Mouse (Mus musculus): ENCODE results near the gene Apela. TPM values are rescaled to one million over a fixed set of nuclear protein-coding genes. Genes with fewer than 3 reads are reported as not detected.
"Not testable (repeated sequence)": the region's sequence is repeated elsewhere in the genome, so short reads cannot be mapped to it uniquely, and the experiment has no call there.

The Apela gene
- polyA plus RNA-seq, 1 experiment from 2014 or later = 0.58 TPM

- TF ChIP-seq EP300 (IDR thresholded peaks at IDR 0.05) (no peak), CTCF (IDR thresholded peaks at IDR 0.05) (no peak)
- no peak overlapping the region for H3K4me3 ChIP-seq (ENCODE audit: low read depth, low read length)
- no peak overlapping the region for H3K4me2 ChIP-seq (replicated peaks; ENCODE audit: low read depth, low read length)
- H3K36me3 ChIP-seq (ENCODE audit: insufficient read depth, low read length) = no peaks in the 10 kb centered on the region
- H3K27me3 ChIP-seq (replicated peaks; ENCODE audit: insufficient read depth, low read length) = no peaks in the 10 kb centered on the region
- H3K4me1 ChIP-seq (ENCODE audit: insufficient read depth, low read depth, low read length) = no peaks in the 10 kb centered on the region; the same call in 1 of the 2 replicates
- no peak for DNase-seq (ENCODE audit: low spot score)
- no peak overlapping the region for H3K9ac ChIP-seq (replicated peaks; ENCODE audit: low read depth)
- 100% methylated on average over 1 of the region's 1 CpGs for WGBS
- ATAC-seq = no peak
- no peaks in the 10 kb centered on the region for H3K9me3 ChIP-seq (ENCODE audit: low read length)
- H3K27ac ChIP-seq (ENCODE audit: low read length) = no peak overlapping the region
These were observed 5.0 kb downstream of the Apela start for GRCm38 (mm10) chr8:65032107-65032506.

GRCm38 (mm10) chr8:65030735-65031485, 6.2 kb downstream of the Apela start:
- Histone ChIP-seq H3K4me3 (ENCODE audit: low read depth, low read length) (no peak overlapping the region), H3K27ac (ENCODE audit: low read length) (no peak overlapping the region), H3K9ac (replicated peaks; ENCODE audit: low read depth) (no peak overlapping the region), H3K4me1 (ENCODE audit: insufficient read depth, low read depth, low read length) (no peaks in the 10 kb centered on the region), H3K9me3 (ENCODE audit: low read length) (no peaks in the 10 kb centered on the region), H3K27me3 (replicated peaks; ENCODE audit: insufficient read depth, low read length) (no peaks in the 10 kb centered on the region), H3K36me3 (ENCODE audit: insufficient read depth, low read length) (no peaks in the 10 kb centered on the region), H3K4me2 (replicated peaks; ENCODE audit: low read depth, low read length) (no peak overlapping the region)
- DNase-seq (ENCODE audit: low spot score) (no peak), ATAC-seq (no peak)
- no peak for TF ChIP-seq CTCF (IDR thresholded peaks at IDR 0.05)
- WGBS = 65% methylated on average over 4 of the region's 4 CpGs

GRCm38 (mm10) chr8:65029776-65030175, 7.4 kb downstream of the Apela start:
- H3K27me3 ChIP-seq (replicated peaks; ENCODE audit: insufficient read depth, low read length) = no peaks in the 10 kb centered on the region
- WGBS = 73% methylated on average over 4 of the region's 4 CpGs
- no peaks in the 10 kb centered on the region for H3K9me3 ChIP-seq (ENCODE audit: low read length)
- no peaks in the 10 kb centered on the region for H3K36me3 ChIP-seq (ENCODE audit: insufficient read depth, low read length)
- no peak overlapping the region for H3K4me3 ChIP-seq (ENCODE audit: low read depth, low read length)
- TF ChIP-seq CTCF (IDR thresholded peaks at IDR 0.05) = no peak
- TF ChIP-seq EP300 (IDR thresholded peaks at IDR 0.05) = no peak
- no peak overlapping the region for H3K27ac ChIP-seq (ENCODE audit: low read length)
- DNase-seq (ENCODE audit: low spot score) (no peak), ATAC-seq (no peak)
- no peak overlapping the region for H3K9ac ChIP-seq (replicated peaks; ENCODE audit: low read depth)
- no peaks in the 10 kb centered on the region for H3K4me1 ChIP-seq (ENCODE audit: insufficient read depth, low read depth, low read length)
- H3K4me2 ChIP-seq (replicated peaks; ENCODE audit: low read depth, low read length) = no peak overlapping the region

GRCm38 (mm10) chr8:65028959-65029686, 8.0 kb downstream of the Apela start:
- 76% methylated on average over 12 of the region's 12 CpGs for WGBS
- no peak for TF ChIP-seq CTCF (IDR thresholded peaks at IDR 0.05)
- TF ChIP-seq EP300 (IDR thresholded peaks at IDR 0.05) = no peak

GRCm38 (mm10) chr8:65022485-65022884, 14.7 kb downstream of the Apela start:
- DNase-seq (ENCODE audit: low spot score) (peak; percentile 38), ATAC-seq (no peak)
- 50% methylated on average over 8 of the region's 8 CpGs for WGBS
- Histone ChIP-seq H3K9me3 (ENCODE audit: low read length) (no peaks in the 10 kb centered on the region), H3K27me3 (replicated peaks; ENCODE audit: insufficient read depth, low read length) (no peaks in the 10 kb centered on the region), H3K4me1 (ENCODE audit: insufficient read depth, low read depth, low read length) (no peaks in the 10 kb centered on the region), H3K9ac (replicated peaks; ENCODE audit: low read depth) (no peak overlapping the region), H3K27ac (ENCODE audit: low read length) (no peak overlapping the region), H3K36me3 (ENCODE audit: insufficient read depth, low read length) (no peaks in the 10 kb centered on the region), H3K4me3 (ENCODE audit: low read depth, low read length) (no peak overlapping the region), H3K4me2 (replicated peaks; ENCODE audit: low read depth, low read length) (no peak overlapping the region)
- TF ChIP-seq EP300 (IDR thresholded peaks at IDR 0.05) (no peak), CTCF (IDR thresholded peaks at IDR 0.05) (peak; percentile 83)

More at GRCm38 (mm10) chr8:65028959-65029686, 8.0 kb downstream of the Apela start:
- H3K4me2 ChIP-seq (replicated peaks; ENCODE audit: low read depth, low read length) = no peak overlapping the region
- H3K9ac ChIP-seq (replicated peaks; ENCODE audit: low read depth) = no peak overlapping the region
- ATAC-seq = no peak
- H3K27ac ChIP-seq (ENCODE audit: low read length) = no peak overlapping the region
- H3K36me3 ChIP-seq (ENCODE audit: insufficient read depth, low read length) = no peaks in the 10 kb centered on the region
- no peak for DNase-seq (ENCODE audit: low spot score)
- H3K4me3 ChIP-seq (ENCODE audit: low read depth, low read length) = no peak overlapping the region
- H3K4me1 ChIP-seq (ENCODE audit: insufficient read depth, low read depth, low read length) = no peaks in the 10 kb centered on the region
- no peaks in the 10 kb centered on the region for H3K9me3 ChIP-seq (ENCODE audit: low read length)
- no peaks in the 10 kb centered on the region for H3K27me3 ChIP-seq (replicated peaks; ENCODE audit: insufficient read depth, low read length)

- Histone ChIP-seq H3K27ac (ENCODE audit: low read length) (no peak within 1 kb of the TSS), H3K4me2 (replicated peaks; ENCODE audit: low read depth, low read length) (no peak within 1 kb of the TSS), H3K36me3 (ENCODE audit: insufficient read depth, low read length) (no peaks in the 10 kb centered on the region), H3K4me3 (ENCODE audit: low read depth, low read length) (no peak within 1 kb of the TSS), H3K27me3 (replicated peaks; ENCODE audit: insufficient read depth, low read length) (no peaks in the 10 kb centered on the region), H3K4me1 (ENCODE audit: insufficient read depth, low read depth, low read length) (no peaks in the 10 kb centered on the region), H3K9me3 (ENCODE audit: low read length) (no peaks in the 10 kb centered on the region), H3K9ac (replicated peaks; ENCODE audit: low read depth) (no peak within 1 kb of the TSS)
- DNase-seq (ENCODE audit: low spot score) = no peak
- no peak for ATAC-seq
- no peak for TF ChIP-seq CTCF (IDR thresholded peaks at IDR 0.05)
- TF ChIP-seq EP300 (IDR thresholded peaks at IDR 0.05) = no peak
- 86% methylated on average over 8 of the region's 8 CpGs for WGBS
These were observed 18.7 kb downstream of the Apela start, which contains the start of the genes Trim61 and Trim60 for GRCm38 (mm10) chr8:65018423-65018822. TSS of gene Trim61 (minus strand) at chr8:65018523. TSS of gene Trim60 (minus strand) at chr8:65018584.

GRCm38 (mm10) chr8:65007616-65008015, 29.5 kb downstream of the Apela start:
- not testable (repeated sequence) for H3K9ac ChIP-seq (replicated peaks; ENCODE audit: low read depth); ATAC-seq; H3K9me3 ChIP-seq (ENCODE audit: low read length); H3K4me3 ChIP-seq (ENCODE audit: low read depth, low read length); H3K4me2 ChIP-seq (replicated peaks; ENCODE audit: low read depth, low read length); DNase-seq (ENCODE audit: low spot score); H3K27me3 ChIP-seq (replicated peaks; ENCODE audit: insufficient read depth, low read length); H3K27ac ChIP-seq (ENCODE audit: low read length); H3K36me3 ChIP-seq (ENCODE audit: insufficient read depth, low read length); H3K4me1 ChIP-seq (ENCODE audit: insufficient read depth, low read depth, low read length)
- 81% methylated on average over 6 of the region's 6 CpGs for WGBS
